Mouse (Mus musculus) stomach, embryonic 15.5 days (tissue): ENCODE measurements around the gene Hoxc6. TPM values are rescaled to one million over a fixed set of nuclear protein-coding genes. Genes with fewer than 3 reads are reported as not detected.

Experiments used
- ATAC-seq: fragments of 200-750 bp; cut with Nextera tagmentation; 2 replicates; pipeline ENCODE4 v1.8.0; 2017; ENCODE audit warnings: low read depth, moderate number of reproducible peaks, moderate TSS enrichment; ENCODE audit not compliant: insufficient read depth, low FRiP score
- H3K27ac ChIP-seq: fragments of 300-500 bp; sonication (generic); 2 replicates; pipeline ENCODE4 v1.5.1; 2015; ENCODE audit warnings: mild to moderate bottlenecking, inconsistent platforms
- H3K27me3 ChIP-seq: fragments of 300-500 bp; sonication (generic); replicated peaks from 2 replicates; pipeline ENCODE4 v1.6.1; 2015; ENCODE audit warnings: inconsistent platforms
- H3K36me3 ChIP-seq: fragments of 300-500 bp; sonication (generic); 2 replicates; pipeline ENCODE4 v1.6.1; 2015; ENCODE audit warnings: inconsistent platforms
- H3K4me1 ChIP-seq: fragments of 300-500 bp; sonication (generic); 2 replicates; pipeline ENCODE4 v1.6.1; 2015; ENCODE audit warnings: inconsistent platforms
- H3K4me2 ChIP-seq: fragments of 300-500 bp; sonication (generic); 2 replicates; pipeline ENCODE4 v1.6.1; 2015; ENCODE audit warnings: mild to moderate bottlenecking, inconsistent platforms
- H3K4me3 ChIP-seq: fragments of 300-500 bp; sonication (generic); replicated peaks from 2 replicates; pipeline ENCODE4 v1.5.1; 2015; ENCODE audit warnings: inconsistent platforms
- H3K9ac ChIP-seq: fragments of 300-500 bp; sonication (generic); 2 replicates; pipeline ENCODE4 v1.6.1; 2015; ENCODE audit warnings: inconsistent platforms
- H3K9me3 ChIP-seq: fragments of 300-500 bp; sonication (generic); 2 replicates; pipeline ENCODE4 v1.6.1; 2016; ENCODE audit warnings: inconsistent platforms
- WGBS: fragments of 180-500 bp; shearing (Covaris S2); methylation state at CpG from one replicate; pipeline ENCODE4 v1.1.7; 2015; 5-methylcytosine and 5-hydroxymethylcytosine counted together
- microRNA counts: library from miRNA; unstranded; fragments of <30 nt; microRNA quantifications from one replicate; lab custom pipeline; 2016
- microRNA-seq: library from miRNA; unstranded; fragments of <30 nt; microRNA quantifications from one replicate; pipeline ENCODE4, GENCODE M21; 2016
- polyA plus RNA-seq: library from polyadenylated mRNA; unstranded; fragments of >200 nt; fragmentation: Nextera tagmentation; extraction: Ambion mirVana; gene quantifications from 2 replicates; pipeline ENCODE4 v1.2.1, GENCODE M21; 2015

Hoxc6 gene
- polyA plus RNA-seq, 1 experiment from 2014 or later: 4.7 TPM

DNA sequence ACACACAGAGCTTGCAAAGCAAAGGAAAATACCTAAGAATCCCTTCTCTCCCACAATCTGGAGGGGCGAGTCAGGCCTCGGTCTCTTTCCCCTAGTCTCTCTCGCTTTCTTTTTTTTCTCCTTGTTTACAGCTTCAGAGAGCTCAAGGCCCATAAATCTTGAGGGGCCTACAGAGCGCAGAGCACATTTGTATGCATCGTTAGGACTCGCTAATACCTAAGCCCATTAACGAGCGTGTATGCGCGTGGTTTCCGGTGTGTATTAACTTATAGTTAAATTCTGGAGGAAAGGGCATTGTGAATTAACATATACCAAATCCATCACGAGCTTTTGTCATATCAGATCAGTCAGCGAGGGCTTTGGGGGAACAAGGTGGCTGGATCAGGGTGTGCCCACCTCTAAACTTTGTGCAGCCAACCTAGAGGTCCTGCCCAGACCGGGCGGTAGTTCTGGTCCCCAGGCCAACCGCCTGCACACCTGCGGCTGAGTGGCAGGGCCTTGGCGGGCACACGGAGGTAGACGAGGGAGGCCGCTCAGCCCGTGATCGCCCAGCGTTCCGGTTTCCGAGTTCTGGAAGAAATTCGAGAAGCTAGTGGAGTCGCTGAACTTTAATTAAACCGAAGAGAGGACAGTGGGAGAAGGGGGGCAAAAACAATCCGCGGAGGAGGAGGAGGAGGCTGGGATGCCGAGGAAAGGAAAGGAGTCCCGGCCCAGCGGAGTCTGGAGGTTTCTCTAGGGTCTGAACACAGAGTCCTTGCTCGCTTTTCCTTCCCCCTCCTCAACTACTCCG is 62.5 kb downstream of the Hoxc6 start:
- Histone ChIP-seq H3K9ac (peak overlapping the region; percentile 1; the same call in 1 of the 2 replicates), H3K36me3 (no peaks in the 10 kb centered on the region), H3K4me2 (peak overlapping the region; percentile 51), H3K9me3 (no peaks in the 10 kb centered on the region), H3K27me3 (0 out of 2 replicates have a peak, but pooled peaks cover 2% of the 10 kb centered on the region), H3K27ac (peak overlapping the region; percentile 92), H3K4me3 (peak overlapping the region; percentile 34), H3K4me1 (peaks cover 13% of the 10 kb centered on the region; the same call in 1 of the 2 replicates)
- ATAC-seq: peak; percentile 59; the same call in 1 of the 2 replicates
- WGBS: 6% methylated on average over 36 of the region's 36 CpGs

DNA sequence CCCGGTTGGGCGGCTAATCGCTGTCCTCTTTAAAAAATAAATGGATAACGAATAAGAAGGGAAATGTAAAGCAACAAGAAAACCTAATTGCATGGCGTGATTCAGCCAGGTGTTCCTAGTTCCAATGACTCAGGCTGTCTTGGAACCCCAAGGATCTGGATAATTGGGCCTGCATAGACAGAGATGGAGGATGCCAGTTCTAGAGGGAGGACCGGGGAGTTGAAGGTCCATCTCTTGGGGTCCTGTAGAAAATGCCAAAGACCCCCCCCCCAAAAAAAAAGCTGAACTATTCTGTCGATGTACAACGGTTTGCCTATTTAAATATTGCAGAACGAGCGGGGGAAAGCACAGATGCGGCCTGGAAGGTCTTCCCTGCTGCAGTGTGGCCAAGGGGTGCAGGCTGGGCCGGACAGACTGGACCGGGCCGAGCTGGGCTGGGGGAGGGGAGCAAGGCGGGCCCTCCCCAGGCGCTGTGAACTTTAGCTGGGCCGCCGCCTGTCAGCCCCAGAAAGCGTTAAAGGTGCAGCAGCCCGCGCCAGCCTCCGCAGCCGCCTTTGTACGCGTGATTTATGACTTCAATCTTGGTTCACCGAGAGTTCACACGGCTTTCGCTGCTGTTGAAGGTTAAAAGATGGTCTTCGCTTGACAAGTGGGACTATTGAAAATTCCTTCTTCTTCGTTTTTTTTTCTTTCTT is 63.2 kb downstream of the Hoxc6 start:
- Histone ChIP-seq H3K9ac (peak overlapping the region; percentile 1; the same call in 1 of the 2 replicates), H3K4me3 (peak overlapping the region; percentile 34), H3K27me3 (0 out of 2 replicates have a peak, but pooled peaks cover 2% of the 10 kb centered on the region), H3K4me1 (peaks cover 15% of the 10 kb centered on the region; the same call in 1 of the 2 replicates), H3K36me3 (no peaks in the 10 kb centered on the region), H3K9me3 (no peaks in the 10 kb centered on the region), H3K4me2 (peak overlapping the region; percentile 51), H3K27ac (peak overlapping the region; percentile 92)
- peak; percentile 36 for ATAC-seq
- WGBS: 3% methylated on average over 30 of the region's 30 CpGs

MicroRNAs within 50 kb of the gene (microRNA counts, 519-probe panel; counts per million panel counts)
- microRNA mmu-miR-615-3p (lab: Ali Mortazavi, UCI) (not detected), microRNA mmu-miR-615-5p (lab: Ali Mortazavi, UCI) (not detected)

Small RNA genes within 50 kb of the gene (microRNA-seq; reads per million reads assigned to microRNA genes)
- gene Mir196a-2: 24.9 reads per million, percentile 35 among the genes with 10 or more reads in this experiment
- 707 reads per million, percentile 71 among the genes with 10 or more reads in this experiment for gene Mir615

Other genes starting within 250 kb of the Hoxc6 start
- not detected in 2 replicates for gene Hoxc13, start 77.2 kb upstream of the Hoxc6 start, polyA plus RNA-seq
- gene Hoxc12, start 61.5 kb upstream of the Hoxc6 start, polyA plus RNA-seq: not detected in 2 replicates
- 0.14 TPM in 1 of 2 replicates, not detected in the other for gene Hoxc11, start 43.8 kb upstream of the Hoxc6 start, polyA plus RNA-seq
- 0.10 and 0.31 TPM in 2 replicates for gene Hoxc10, start 31.5 kb upstream of the Hoxc6 start, polyA plus RNA-seq
- 13.6 and 16.2 TPM in 2 replicates for gene Hoxc5, start 30.8 kb upstream of the Hoxc6 start, polyA plus RNA-seq
- 0.06 TPM in 1 of 2 replicates, not detected in the other for gene Hoxc9, start 21.8 kb upstream of the Hoxc6 start, polyA plus RNA-seq
- gene Hoxc8, start 7.7 kb upstream of the Hoxc6 start, polyA plus RNA-seq: 1.4 and 1.9 TPM in 2 replicates
- 16.2 and 17.3 TPM in 2 replicates for gene Hoxc4, start 20.7 kb downstream of the Hoxc6 start, polyA plus RNA-seq
- 18.3 and 21.6 TPM in 2 replicates for gene Smug1, start 168.8 kb downstream of the Hoxc6 start, polyA plus RNA-seq
- gene Cbx5, start 241.6 kb downstream of the Hoxc6 start, polyA plus RNA-seq: 91.8 and 97.2 TPM in 2 replicates
- gene Hnrnpa1, start 242.2 kb downstream of the Hoxc6 start, polyA plus RNA-seq: 664 and 681 TPM in 2 replicates